Mouse (Mus musculus) lung, embryonic 15.5 days (tissue): ENCODE results near the gene Ankdd1a. TPM values are rescaled to one million over a fixed set of nuclear protein-coding genes. Genes with fewer than 3 reads are reported as not detected.

Experiments
- ATAC-seq: fragments of 200-750 bp; cut with Nextera tagmentation; 2 replicates; pipeline ENCODE4 v1.8.0; 2017; ENCODE audit warnings: moderate number of reproducible peaks, borderline replicate concordance; ENCODE audit not compliant: low FRiP score, low TSS enrichment; ENCODE audit errors: extremely low read depth
- H3K27ac ChIP-seq: fragments of 300-500 bp; sonication (generic); 2 replicates; pipeline ENCODE4 v1.5.1; 2015; ENCODE audit warnings: moderate library complexity, mild to moderate bottlenecking, inconsistent platforms
- H3K27me3 ChIP-seq: fragments of 300-500 bp; sonication (generic); 2 replicates; pipeline ENCODE4 v1.6.1; 2015; ENCODE audit warnings: inconsistent platforms
- H3K36me3 ChIP-seq: fragments of 300-500 bp; sonication (generic); 2 replicates; pipeline ENCODE4 v1.6.1; 2015; ENCODE audit warnings: inconsistent platforms
- H3K4me1 ChIP-seq: fragments of 300-500 bp; sonication (generic); 2 replicates; pipeline ENCODE4 v1.6.1; 2015; ENCODE audit warnings: inconsistent platforms
- H3K4me2 ChIP-seq: fragments of 300-500 bp; sonication (generic); 2 replicates; pipeline ENCODE4 v1.6.1; 2015; ENCODE audit warnings: inconsistent platforms, mild to moderate bottlenecking, moderate library complexity
- H3K4me3 ChIP-seq: fragments of 300-500 bp; sonication (generic); 2 replicates; pipeline ENCODE4 v1.5.1; 2015; ENCODE audit warnings: mild to moderate bottlenecking, inconsistent platforms
- H3K9ac ChIP-seq: fragments of 300-500 bp; sonication (generic); 2 replicates; pipeline ENCODE4 v1.6.1; 2015; ENCODE audit warnings: inconsistent platforms
- H3K9me3 ChIP-seq: fragments of 300-500 bp; sonication (generic); 2 replicates; pipeline ENCODE4 v1.6.1; 2016; ENCODE audit warnings: inconsistent platforms
- WGBS: fragments of 180-500 bp; shearing (Covaris S2); methylation state at CpG from one replicate; pipeline ENCODE4 v1.1.7; 2015; 5-methylcytosine and 5-hydroxymethylcytosine counted together
- polyA plus RNA-seq: library from polyadenylated mRNA; unstranded; fragments of >200 nt; fragmentation: Nextera tagmentation; extraction: Ambion mirVana; gene quantifications from 2 replicates; pipeline ENCODE4 v1.2.1, GENCODE M21; 2015

Gene Ankdd1a
- polyA plus RNA-seq, 1 experiment from 2014 or later: not detected

GRCm38 (mm10) chr9:65444692-65445091 is 75.3 kb downstream of the Ankdd1a start:
- WGBS: 90% methylated on average over 4 of the region's 4 CpGs
- Histone ChIP-seq H3K9me3 (no peaks in the 10 kb centered on the region), H3K4me2 (no peak overlapping the region), H3K9ac (no peak overlapping the region), H3K36me3 (peaks cover 54% of the 10 kb centered on the region), H3K27me3 (no peaks in the 10 kb centered on the region), H3K4me1 (no peaks in the 10 kb centered on the region), H3K4me3 (no peak overlapping the region), H3K27ac (no peak overlapping the region)
- no peak for ATAC-seq

Other genes with a start within 250 kb of the Ankdd1a start
- 47.2 and 50.0 TPM in 2 replicates for gene Clpx, start 225.9 kb downstream of the Ankdd1a start, polyA plus RNA-seq
- 9.3 and 10.6 TPM in 2 replicates for gene Pdcd7, start 174.1 kb downstream of the Ankdd1a start, polyA plus RNA-seq
- gene Ubap1l, start 159.2 kb downstream of the Ankdd1a start, polyA plus RNA-seq: 0.14 TPM in 1 of 2 replicates, not detected in the other
- 5.0 and 5.5 TPM in 2 replicates for gene Kbtbd13, start 128.5 kb downstream of the Ankdd1a start, polyA plus RNA-seq
- gene Rasl12, start 121.7 kb downstream of the Ankdd1a start, polyA plus RNA-seq: 49.9 and 52.6 TPM in 2 replicates
- not detected in 2 replicates for gene Slc51b, start 97.2 kb downstream of the Ankdd1a start, polyA plus RNA-seq
- 18.6 and 19.3 TPM in 2 replicates for gene Mtfmt, start 84.4 kb downstream of the Ankdd1a start, polyA plus RNA-seq
- 88.6 and 97.0 TPM in 2 replicates for gene Spg21, start 59.2 kb downstream of the Ankdd1a start, polyA plus RNA-seq
- 21.7 TPM in 2 replicates for gene Plekho2, start 59.8 kb upstream of the Ankdd1a start, polyA plus RNA-seq
- gene Pif1, start 67.0 kb upstream of the Ankdd1a start, polyA plus RNA-seq: 16.6 and 19.0 TPM in 2 replicates
- gene Rbpms2, start 109.5 kb upstream of the Ankdd1a start, polyA plus RNA-seq: 15.1 and 16.6 TPM in 2 replicates
- gene Oaz2, start 147.8 kb upstream of the Ankdd1a start, polyA plus RNA-seq: 396 and 422 TPM in 2 replicates